Mouse (Mus musculus) intestine, postnatal 0 days (tissue): ENCODE results near the gene Nrp1. TPM values are rescaled to one million over a fixed set of nuclear protein-coding genes. Genes with fewer than 3 reads are reported as not detected.

Experiments
- ATAC-seq: fragments of 200-750 bp; cut with Nextera tagmentation; 2 replicates; pipeline ENCODE4 v1.8.0; 2017; ENCODE audit warnings: mild to moderate bottlenecking, moderate TSS enrichment, moderate library complexity
- H3K27ac ChIP-seq: fragments of 300-500 bp; sonication (generic); 2 replicates; pipeline ENCODE4 v1.5.1; 2014; ENCODE audit warnings: mild to moderate bottlenecking, low read depth, low read length, moderate library complexity
- H3K27me3 ChIP-seq: fragments of 300-500 bp; sonication (generic); replicated peaks from 2 replicates; pipeline ENCODE4 v1.6.1; 2014; ENCODE audit warnings: low read length, mixed read lengths; ENCODE audit not compliant: control insufficient read depth, insufficient read depth
- H3K36me3 ChIP-seq: fragments of 300-500 bp; sonication (generic); 2 replicates; pipeline ENCODE4 v1.6.1; 2014; ENCODE audit warnings: mild to moderate bottlenecking, moderate library complexity; ENCODE audit not compliant: control insufficient read depth, insufficient read depth
- H3K4me1 ChIP-seq: fragments of 300-500 bp; sonication (generic); replicated peaks from 2 replicates; pipeline ENCODE4 v1.6.1; 2014; ENCODE audit warnings: antibody characterized with exemption, low read length, mixed read lengths; ENCODE audit not compliant: control insufficient read depth, insufficient read depth
- H3K4me2 ChIP-seq: fragments of 300-500 bp; sonication (generic); replicated peaks from 2 replicates; pipeline ENCODE4 v1.6.1; 2014; ENCODE audit warnings: low read depth, mild to moderate bottlenecking, moderate library complexity
- H3K4me3 ChIP-seq: fragments of 300-500 bp; sonication (generic); 2 replicates; pipeline ENCODE4 v1.5.1; 2014; ENCODE audit warnings: low read depth, low read length
- H3K9ac ChIP-seq: fragments of 300-500 bp; sonication (generic); 2 replicates; pipeline ENCODE4 v1.6.1; 2014; ENCODE audit warnings: mild to moderate bottlenecking, low read depth, low read length
- H3K9me3 ChIP-seq: fragments of 300-500 bp; sonication (generic); 2 replicates; pipeline ENCODE4 v1.6.1; 2016; ENCODE audit warnings: mixed run types; ENCODE audit not compliant: control insufficient read depth
- CTCF ChIP-seq: sonication (generic); IDR thresholded peaks from 2 replicates; pipeline ENCODE4 v1.5.1; 2016; ENCODE audit warnings: low read depth, mild to moderate bottlenecking, control low read depth, antibody characterized with exemption, moderate library complexity
- WGBS: fragments of 180-500 bp; shearing (Covaris S2); extraction: QIAGEN DNeasy Blood & Tissue Kit; methylation state at CpG from one replicate; pipeline ENCODE4 v1.1.7; 2014; 5-methylcytosine and 5-hydroxymethylcytosine counted together
- polyA plus RNA-seq: library from polyadenylated mRNA; unstranded; fragments of >200 nt; fragmentation: Nextera tagmentation; extraction: Ambion mirVana; gene quantifications from 2 replicates; pipeline ENCODE4 v1.2.1, GENCODE M21; 2015

The Nrp1 gene
- polyA plus RNA-seq, 1 experiment from 2014 or later = 15.7 TPM

DNA sequence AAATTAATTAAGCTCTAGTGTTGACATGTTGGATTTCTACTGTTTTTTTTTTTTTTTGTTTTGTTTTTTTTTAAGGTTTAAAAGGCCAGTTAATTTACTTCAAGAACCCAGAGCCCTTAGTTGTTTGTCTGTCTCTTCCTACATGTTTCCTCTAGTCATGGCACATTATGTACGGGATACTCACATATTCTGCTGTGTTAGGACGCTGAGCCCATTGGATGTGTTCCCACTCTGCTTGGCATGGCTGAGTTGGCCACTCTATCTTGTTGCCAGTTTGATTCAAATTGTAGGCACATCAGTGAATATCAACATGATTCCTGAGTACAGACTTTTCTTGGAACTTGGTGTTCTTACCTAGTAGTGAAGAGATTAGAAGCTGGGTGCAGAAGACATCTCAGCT, 114.5 kb downstream of the Nrp1 start:
- Histone ChIP-seq H3K4me1 (no peaks in the 10 kb centered on the region), H3K9ac (no peak overlapping the region), H3K4me2 (no peak overlapping the region), H3K27ac (no peak overlapping the region), H3K9me3 (no peaks in the 10 kb centered on the region), H3K27me3 (no peaks in the 10 kb centered on the region), H3K4me3 (no peak overlapping the region), H3K36me3 (no peaks in the 10 kb centered on the region)
- TF ChIP-seq CTCF = no peak
- no peak for ATAC-seq
- 87% methylated on average over 2 of the region's 2 CpGs for WGBS

DNA sequence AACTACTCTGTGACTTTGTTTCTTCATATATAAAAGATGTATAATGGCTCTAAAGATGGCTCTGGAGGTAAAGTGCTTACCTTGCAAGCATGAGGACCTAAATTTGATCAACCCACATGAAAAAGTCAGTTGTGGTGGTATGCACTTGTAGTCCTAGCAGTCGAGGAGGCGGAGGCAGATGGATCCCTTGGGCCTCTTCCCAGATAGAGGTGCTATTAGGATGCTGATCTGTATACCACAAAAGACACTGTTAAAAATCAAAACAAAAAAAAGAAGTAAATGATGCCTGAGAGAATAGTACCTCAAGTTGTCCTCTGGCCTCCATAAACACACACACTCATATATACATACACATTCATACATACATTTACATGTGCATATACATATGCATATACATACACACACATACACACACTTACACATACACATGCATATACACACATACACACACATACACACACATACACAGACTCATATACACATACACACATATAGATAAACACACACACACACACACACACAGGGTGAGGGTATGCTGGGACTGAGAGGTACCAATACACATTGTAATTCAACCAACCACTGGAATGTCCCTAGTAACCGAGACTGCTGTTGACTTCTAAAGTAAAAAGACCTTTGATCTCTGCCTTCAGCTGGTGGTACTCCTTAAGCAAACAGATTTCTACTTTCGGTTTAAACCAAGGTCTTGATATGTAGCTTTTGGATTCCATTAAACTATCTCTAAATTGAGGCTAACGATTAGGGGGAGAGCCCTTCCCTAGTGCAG, 115.2 kb downstream of the Nrp1 start:
- no peak for TF ChIP-seq CTCF

DNA sequence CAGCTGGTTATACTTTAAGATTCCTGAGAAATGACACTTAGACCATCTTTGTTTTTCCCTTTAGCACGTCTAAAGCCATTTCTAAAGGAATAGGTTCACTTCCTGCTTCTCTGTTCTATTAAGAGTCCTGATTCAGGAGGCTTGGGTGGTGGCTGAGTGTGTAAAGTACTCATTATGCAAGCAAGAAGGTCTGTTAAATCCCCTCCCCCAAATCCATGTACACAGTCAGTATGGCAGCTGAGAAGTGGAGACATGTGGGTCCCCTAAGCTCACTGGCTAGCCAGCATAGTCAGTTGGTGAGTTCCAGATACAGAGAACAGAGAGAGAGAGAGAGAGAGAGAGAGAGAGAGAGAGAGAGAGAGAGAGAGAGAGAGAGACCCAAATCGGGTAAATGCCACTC, 116.2 kb downstream of the Nrp1 start:
- H3K9ac ChIP-seq = no peak overlapping the region
- no peak for TF ChIP-seq CTCF
- H3K9me3 ChIP-seq = no peaks in the 10 kb centered on the region
- H3K4me1 ChIP-seq = no peaks in the 10 kb centered on the region
- no peak overlapping the region for H3K27ac ChIP-seq
- H3K4me2 ChIP-seq = no peak overlapping the region
- H3K4me3 ChIP-seq = no peak overlapping the region
- ATAC-seq = no peak
- H3K36me3 ChIP-seq = no peaks in the 10 kb centered on the region
- H3K27me3 ChIP-seq = no peaks in the 10 kb centered on the region
- 34% methylated on average over 2 of the region's 2 CpGs for WGBS

More for the DNA sequence above, 115.2 kb downstream of the Nrp1 start:
- Histone ChIP-seq H3K27me3 (no peaks in the 10 kb centered on the region), H3K9me3 (no peaks in the 10 kb centered on the region), H3K9ac (no peak overlapping the region), H3K4me1 (no peaks in the 10 kb centered on the region), H3K27ac (no peak overlapping the region), H3K4me2 (0 out of 2 replicates have a peak overlapping the region, but pooled peaks have one; percentile 21), H3K36me3 (no peaks in the 10 kb centered on the region), H3K4me3 (no peak overlapping the region)
- WGBS = 56% methylated on average over 5 of the region's 5 CpGs
- ATAC-seq = peak; percentile 73

DNA sequence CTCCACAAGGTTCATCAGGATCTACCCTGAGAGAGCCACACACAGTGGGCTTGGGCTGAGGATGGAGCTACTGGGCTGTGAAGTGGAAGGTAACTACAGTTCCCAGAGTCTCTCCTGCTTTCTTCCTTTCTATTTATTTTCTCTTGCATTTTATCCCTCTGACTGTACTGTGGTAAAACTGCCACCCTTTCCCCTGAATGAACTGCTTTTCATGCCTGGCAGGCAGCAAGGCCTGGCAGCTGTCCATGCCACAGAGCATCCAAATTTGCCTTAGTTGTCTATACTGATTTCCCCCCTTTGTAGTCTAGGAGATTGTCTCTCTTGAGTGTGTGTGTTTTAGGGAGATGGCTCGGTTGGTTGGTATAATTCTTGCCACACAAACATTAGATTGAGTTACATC, 117.8 kb downstream of the Nrp1 start:
- Histone ChIP-seq H3K27me3 (no peaks in the 10 kb centered on the region), H3K36me3 (no peaks in the 10 kb centered on the region), H3K9me3 (no peaks in the 10 kb centered on the region), H3K4me1 (no peaks in the 10 kb centered on the region), H3K27ac (no peak overlapping the region), H3K4me2 (no peak overlapping the region), H3K4me3 (no peak overlapping the region), H3K9ac (no peak overlapping the region)
- no peak for TF ChIP-seq CTCF
- 82% methylated on average over 1 of the region's 1 CpGs for WGBS
- ATAC-seq = no peak

DNA sequence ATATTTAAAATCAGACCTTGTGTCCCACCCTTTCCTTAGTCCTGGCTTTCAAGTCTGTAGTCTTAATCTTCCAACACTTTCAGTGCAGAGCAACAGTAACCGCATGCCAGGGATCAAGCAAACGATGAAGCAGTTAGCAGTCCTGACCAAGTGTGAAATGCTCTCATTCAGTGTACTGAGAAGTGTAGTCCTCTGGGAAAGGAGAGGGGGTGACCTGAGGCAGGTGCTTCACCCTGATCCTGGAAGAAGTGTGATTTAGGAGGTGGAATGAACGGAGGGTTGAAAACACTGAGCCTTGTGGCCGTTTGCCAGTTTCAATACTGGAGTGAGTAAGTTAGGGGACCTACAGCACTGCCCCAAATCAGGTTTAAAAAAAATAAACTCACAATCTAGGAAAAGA, 119.6 kb downstream of the Nrp1 start:
- Histone ChIP-seq H3K9ac (no peak overlapping the region), H3K4me3 (no peak overlapping the region), H3K4me2 (no peak overlapping the region), H3K27me3 (no peaks in the 10 kb centered on the region), H3K9me3 (no peaks in the 10 kb centered on the region), H3K27ac (no peak overlapping the region), H3K36me3 (no peaks in the 10 kb centered on the region), H3K4me1 (no peaks in the 10 kb centered on the region)
- TF ChIP-seq CTCF = no peak
- ATAC-seq = no peak
- WGBS = 87% methylated on average over 4 of the region's 4 CpGs

DNA sequence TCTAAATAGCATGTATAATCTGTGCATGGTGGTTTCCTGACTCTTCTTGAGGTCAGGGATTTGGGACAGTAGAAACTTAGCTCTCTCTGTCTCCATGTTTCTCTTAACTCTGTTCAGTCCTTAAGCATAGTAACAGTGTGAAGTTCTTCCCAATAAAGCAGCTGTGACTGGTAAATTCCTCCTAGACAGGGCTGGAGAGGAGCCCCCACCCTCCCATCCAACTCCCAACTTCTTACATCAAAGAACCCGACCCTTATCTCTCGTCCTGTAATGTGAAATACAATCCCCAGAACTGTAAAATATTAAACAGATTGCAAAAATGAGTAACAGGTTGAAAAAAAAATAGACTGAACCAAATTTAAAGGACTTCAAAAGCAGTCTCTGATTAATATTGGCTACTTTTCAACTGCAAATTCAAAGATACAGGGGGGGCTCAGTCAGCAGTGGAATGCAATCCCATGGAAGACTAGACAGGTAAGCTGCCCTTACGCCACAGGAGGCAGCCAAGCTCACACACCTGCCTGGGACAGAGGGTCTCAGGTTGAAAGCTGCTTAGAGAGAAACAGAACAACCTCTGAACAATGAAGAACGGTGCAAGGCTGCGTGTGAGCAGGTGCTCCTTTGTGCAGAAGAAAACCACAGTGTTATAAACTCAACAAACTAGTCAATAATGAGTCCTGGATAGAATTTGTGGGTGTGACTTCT, 121.1 kb downstream of the Nrp1 start:
- no peaks in the 10 kb centered on the region for H3K27me3 ChIP-seq
- no peaks in the 10 kb centered on the region for H3K36me3 ChIP-seq
- no peaks in the 10 kb centered on the region for H3K9me3 ChIP-seq
- TF ChIP-seq CTCF = no peak
- no peaks in the 10 kb centered on the region for H3K4me1 ChIP-seq
- H3K4me3 ChIP-seq = no peak overlapping the region
- peak; percentile 43; the same call in 1 of the 2 replicates for ATAC-seq
- H3K27ac ChIP-seq = no peak overlapping the region
- no peak overlapping the region for H3K4me2 ChIP-seq
- 32% methylated on average over 5 of the region's 5 CpGs for WGBS
- H3K9ac ChIP-seq = no peak overlapping the region
